Mouse (Mus musculus): ENCODE results near the gene Cblb.

Cblb gene

DNA sequence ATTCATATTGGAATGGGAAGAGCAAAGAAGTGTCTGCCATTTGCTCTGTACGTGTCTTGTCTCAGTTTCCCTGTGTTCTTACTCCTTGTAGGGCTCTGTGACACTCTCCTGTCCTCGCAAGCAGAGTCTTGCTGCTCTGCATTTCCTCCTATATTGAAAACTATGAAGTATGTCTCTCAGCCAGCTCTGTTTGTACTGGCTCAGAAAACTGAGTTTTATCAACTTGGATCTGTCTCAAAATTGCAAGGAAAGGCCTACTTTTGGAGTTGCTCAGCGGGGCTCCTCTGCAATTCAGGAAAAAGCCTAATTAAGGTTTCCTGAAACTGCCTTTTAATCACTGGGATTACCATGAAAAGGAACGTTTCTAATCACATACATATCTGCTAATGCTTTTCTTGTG, 46.9 kb downstream of the Cblb start:
- no peak for DNase-seq

GRCm38 (mm10) chr16:52078758-52079474, 47.9 kb downstream of the Cblb start:
- DNase-seq: no peak

DNA sequence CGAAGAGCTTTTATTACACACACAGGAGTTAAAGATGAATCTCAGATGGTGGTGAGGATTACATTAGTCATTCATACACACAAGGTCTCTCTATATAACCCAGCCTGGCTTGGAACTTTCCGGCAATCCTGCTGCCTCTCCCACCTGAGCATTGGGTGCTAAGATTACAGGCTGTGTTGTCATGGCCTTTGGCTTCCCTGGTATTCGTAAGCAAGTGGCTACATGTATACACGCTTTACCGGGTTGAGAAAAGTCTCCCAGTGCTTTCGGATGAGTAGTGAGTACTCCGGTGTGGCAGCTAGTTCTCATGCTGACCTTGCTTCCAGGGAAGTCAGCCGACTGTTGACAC, 48.4 kb downstream of the Cblb start:
- no peak for DNase-seq

GRCm38 (mm10) chr16:52080619-52081395, 49.8 kb downstream of the Cblb start:
- DNase-seq: no peak

DNA sequence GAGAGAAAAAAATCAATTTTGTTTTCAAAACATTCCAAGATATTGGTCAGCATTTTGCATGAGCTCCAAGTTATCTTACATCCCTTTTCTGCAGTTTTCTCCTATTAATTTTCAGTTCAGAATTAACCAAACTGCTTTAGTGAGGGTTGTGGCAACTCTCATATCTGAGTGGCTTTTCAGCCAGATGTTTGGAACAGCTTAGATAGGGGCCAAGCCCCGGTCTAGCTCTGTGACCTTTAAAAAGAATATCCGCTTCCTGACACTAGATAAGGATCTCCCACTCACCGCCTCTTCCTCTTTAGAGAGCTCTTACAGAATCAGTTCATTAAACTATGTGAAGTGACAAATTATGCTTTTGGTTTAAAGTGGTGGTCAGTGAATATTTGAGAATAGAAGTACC, 50.7 kb downstream of the Cblb start:
- DNase-seq: peak; percentile 49

- DNase-seq: no peak
These were observed 55.9 kb downstream of the Cblb start for GRCm38 (mm10) chr16:52086793-52087450.

- no peak for DNase-seq
These were observed 58.3 kb downstream of the Cblb start for GRCm38 (mm10) chr16:52089354-52089753.

GRCm38 (mm10) chr16:52090899-52091298, 59.9 kb downstream of the Cblb start:
- DNase-seq: no peak

DNA sequence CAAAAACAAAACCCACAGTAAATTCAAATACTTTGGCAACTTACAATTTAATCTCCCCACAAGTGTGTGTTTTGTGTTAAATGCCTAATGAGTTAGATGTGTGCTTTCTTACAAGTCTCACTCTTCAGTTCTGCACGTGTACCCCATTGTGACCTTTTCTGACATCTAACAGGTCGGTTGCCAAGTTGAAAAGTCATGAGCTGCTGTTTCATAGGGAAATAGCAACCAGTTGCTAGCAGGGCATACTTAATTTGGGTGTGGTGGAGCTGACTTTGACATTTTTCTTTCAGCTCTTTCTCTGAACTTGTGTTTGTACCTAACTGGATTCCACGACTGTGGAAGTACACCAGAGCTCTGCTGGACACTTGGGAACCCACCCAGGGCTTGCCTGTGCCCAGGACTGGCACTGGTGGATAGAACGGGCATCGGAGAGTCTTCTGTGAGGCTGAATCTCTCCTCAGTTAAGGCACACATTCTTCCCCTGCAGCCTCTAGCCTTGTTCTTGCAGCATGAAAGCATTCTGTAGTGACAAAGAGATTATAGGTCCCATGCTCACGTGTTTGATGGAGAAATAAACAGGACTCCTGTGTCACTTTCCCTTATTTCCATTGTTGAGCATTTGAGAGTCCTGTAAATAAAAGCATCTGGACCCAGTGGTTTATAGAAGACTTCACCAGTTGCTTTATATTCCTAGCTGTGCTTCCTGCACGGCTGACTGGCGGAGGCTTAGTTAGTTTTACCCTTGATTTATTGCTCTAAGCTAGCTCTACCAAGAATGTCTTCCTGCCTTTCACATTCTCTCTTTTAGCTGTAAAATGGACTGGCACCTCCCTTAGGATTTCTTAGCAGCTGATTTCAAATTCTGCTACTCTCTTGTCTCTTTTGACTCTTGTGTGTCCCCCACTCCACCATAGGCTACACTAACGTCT, 62.6 kb downstream of the Cblb start:
- no peak for DNase-seq

GRCm38 (mm10) chr16:52094735-52095459, 63.9 kb downstream of the Cblb start:
- no peak for DNase-seq

DNA sequence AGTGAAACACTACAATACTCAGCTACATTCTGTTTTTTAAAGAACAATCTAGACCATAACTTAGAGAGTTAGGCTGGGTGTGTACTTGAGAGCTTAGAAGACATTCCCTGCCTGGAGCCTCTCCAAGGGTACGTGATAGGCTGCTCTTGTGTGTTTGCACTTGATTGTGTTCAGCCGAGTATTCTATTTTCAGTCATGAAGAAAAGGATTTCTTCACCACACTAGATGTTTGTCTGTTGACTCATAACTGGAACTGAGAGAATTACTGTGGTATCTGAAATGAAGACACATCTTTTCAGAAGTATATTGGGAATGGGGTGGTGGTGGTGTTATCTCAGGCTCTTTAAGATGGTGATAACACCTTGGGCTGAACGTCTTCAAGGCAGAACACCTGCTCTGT, 64.6 kb downstream of the Cblb start:
- DNase-seq: no peak

- DNase-seq: no peak
These were observed 69.4 kb downstream of the Cblb start for GRCm38 (mm10) chr16:52100466-52100865.

- no peak for DNase-seq
These were observed 73.6 kb downstream of the Cblb start for GRCm38 (mm10) chr16:52104608-52105007.

DNA sequence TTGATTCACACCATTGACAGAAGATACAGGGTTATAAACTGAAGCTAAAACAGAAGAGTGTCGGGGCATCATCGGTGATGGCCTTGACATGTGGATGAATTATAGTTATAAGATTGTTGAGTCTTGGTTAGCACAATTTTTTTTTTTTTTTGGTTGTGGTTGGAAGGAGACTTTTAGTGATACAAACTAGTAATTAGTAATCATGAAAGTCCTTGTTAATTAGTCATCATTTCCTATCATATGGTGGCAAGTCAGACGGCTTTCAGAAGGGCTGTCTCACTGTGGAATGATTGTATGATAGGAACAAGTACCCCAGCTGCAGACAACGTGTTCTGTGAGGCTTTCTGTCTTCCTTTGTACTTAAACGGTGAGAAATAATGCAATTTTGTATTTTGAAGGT, 76.8 kb downstream of the Cblb start:
- no peak for DNase-seq

- no peak for DNase-seq
These were observed 83.4 kb downstream of the Cblb start for GRCm38 (mm10) chr16:52114473-52114872.

DNA sequence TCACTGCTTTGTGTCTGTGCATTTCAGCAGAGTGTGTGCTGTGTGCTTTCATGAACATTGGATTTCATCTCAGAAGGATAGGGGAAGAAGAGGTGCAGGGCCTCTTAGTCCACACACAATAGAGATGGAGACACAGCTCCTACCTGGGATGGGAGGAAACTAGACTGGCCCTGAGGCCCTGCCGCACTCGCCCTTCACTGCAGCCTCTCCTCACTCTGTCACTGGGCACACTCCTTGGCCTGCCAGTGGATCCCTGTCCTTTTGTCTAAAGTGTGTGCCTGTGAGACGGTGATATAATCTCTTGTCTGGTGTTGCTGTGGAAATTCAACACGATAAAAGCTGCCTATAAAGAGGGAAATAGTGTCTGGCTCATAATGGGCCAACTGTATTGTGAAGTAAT, 88.0 kb downstream of the Cblb start:
- DNase-seq: no peak

- no peak for DNase-seq
These were observed 93.9 kb downstream of the Cblb start for GRCm38 (mm10) chr16:52124974-52125373.

GRCm38 (mm10) chr16:52125896-52126295, 94.9 kb downstream of the Cblb start:
- no peak for DNase-seq

- no peak for DNase-seq
These were observed 98.4 kb downstream of the Cblb start for GRCm38 (mm10) chr16:52129357-52129905.

DNA sequence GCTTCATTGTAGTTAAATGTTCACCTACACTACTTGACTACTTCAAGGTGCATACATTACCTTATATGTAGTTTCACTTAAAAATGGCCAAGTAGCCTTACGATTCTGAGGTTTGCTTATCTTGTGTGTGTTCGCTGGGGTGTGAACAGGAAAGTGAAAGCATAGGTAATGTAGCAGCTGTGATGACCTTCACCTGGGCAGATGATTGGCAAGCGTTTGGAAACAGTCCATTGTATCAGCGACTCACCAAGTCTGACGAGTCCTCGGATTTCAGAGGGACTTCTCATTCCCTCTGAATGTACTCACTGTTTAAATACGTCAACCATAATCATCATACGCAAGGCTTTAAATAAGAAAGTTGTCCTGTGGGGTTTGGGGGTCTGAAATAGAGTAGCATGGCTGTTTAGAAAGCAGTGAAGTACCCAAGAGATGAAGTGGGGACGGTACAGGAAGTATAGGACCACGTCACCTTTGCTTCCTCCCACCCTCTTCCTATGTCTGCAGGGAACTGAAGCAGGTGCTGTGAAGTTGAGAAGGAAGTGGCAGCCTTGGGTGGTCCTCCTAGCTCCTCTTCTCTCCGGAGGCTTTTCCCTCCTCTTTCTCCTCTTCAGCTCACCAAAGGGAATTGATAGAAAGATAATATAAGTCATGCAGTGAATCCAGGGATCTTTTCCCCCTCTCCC, 101.9 kb downstream of the Cblb start:
- DNase-seq: peak; percentile 13

GRCm38 (mm10) chr16:52134631-52135227, 103.7 kb downstream of the Cblb start:
- no peak for DNase-seq
